Mouse (Mus musculus): ENCODE data around the gene Ggt1. TPM values are rescaled to one million over a fixed set of nuclear protein-coding genes. Genes with fewer than 3 reads are reported as not detected.
"Not testable (repeated sequence)": the region's sequence is repeated elsewhere in the genome, so short reads cannot be mapped to it uniquely, and the experiment has no call there.

The Ggt1 gene
- polyA plus RNA-seq, 1 experiment from 2014 or later: 0.53 TPM

DNA sequence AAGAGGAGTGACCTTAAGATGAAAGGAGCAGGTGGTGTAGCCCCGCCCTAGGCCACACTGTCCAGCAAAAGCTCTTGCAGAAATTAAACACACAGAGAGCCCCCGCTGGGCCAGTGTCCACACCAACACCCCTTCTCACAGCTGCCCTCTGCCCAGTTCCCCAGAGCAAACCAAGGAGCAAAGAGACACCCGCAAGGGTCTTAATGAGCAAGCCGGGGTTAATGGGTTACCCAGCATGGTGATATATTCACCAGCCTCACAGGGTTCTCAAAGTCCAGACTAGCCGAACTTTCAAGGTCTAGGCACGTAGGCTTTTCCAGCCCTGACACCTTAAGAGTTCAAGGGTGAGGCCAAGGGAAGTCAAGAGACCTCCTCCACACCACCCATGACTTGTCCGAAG is 4.5 kb downstream of the Ggt1 start:
- no peak for ATAC-seq
- Histone ChIP-seq H3K27me3 (replicated peaks; ENCODE audit: control insufficient read depth, insufficient read depth, low read length) (no peaks in the 10 kb centered on the region), H3K9me3 (ENCODE audit: control insufficient read depth, low read length) (no peaks in the 10 kb centered on the region), H3K36me3 (ENCODE audit: control insufficient read depth, insufficient read depth) (no peaks in the 10 kb centered on the region), H3K9ac (replicated peaks; ENCODE audit: low read depth, low read length) (no peak overlapping the region), H3K4me1 (replicated peaks; ENCODE audit: control insufficient read depth, insufficient read depth, low read length) (peaks cover 2% of the 10 kb centered on the region; the same call in 1 of the 2 replicates), H3K4me2 (ENCODE audit: low read length) (no peak overlapping the region), H3K27ac (ENCODE audit: low read length) (no peak overlapping the region), H3K4me3 (replicated peaks; ENCODE audit: low read length) (no peak overlapping the region)
- WGBS: 83% methylated on average over 7 of the region's 7 CpGs

DNA sequence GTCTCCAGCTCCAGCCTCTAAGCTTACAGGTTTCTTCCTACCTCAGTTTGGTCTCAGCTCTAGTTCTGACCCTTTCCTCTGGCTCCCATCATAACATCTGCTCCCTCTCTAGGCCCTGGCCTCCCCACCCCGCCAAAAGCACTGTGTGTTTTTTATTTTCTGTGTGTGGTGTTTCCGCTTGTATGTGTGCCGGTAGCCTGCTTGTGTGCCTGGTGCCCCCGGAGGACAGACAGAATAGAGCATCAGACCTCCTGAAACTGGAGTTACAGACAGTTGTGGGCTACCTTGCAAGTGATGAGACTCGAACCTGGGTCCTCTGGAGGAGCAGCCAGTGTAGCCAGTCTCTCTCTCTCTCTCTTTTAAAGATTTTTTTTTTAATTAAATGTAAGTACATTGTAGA is 4.9 kb downstream of the Ggt1 start:
- no peaks in the 10 kb centered on the region for H3K9me3 ChIP-seq (ENCODE audit: control insufficient read depth, low read length)
- no peak for ATAC-seq
- no peak overlapping the region for H3K4me2 ChIP-seq (ENCODE audit: low read length)
- no peaks in the 10 kb centered on the region for H3K4me1 ChIP-seq (replicated peaks; ENCODE audit: control insufficient read depth, insufficient read depth, low read length)
- no peaks in the 10 kb centered on the region for H3K27me3 ChIP-seq (replicated peaks; ENCODE audit: control insufficient read depth, insufficient read depth, low read length)
- H3K4me3 ChIP-seq (replicated peaks; ENCODE audit: low read length): no peak overlapping the region
- H3K36me3 ChIP-seq (ENCODE audit: control insufficient read depth, insufficient read depth): no peaks in the 10 kb centered on the region
- WGBS: 84% methylated on average over 5 of the region's 5 CpGs
- no peak overlapping the region for H3K9ac ChIP-seq (replicated peaks; ENCODE audit: low read depth, low read length)
- H3K27ac ChIP-seq (ENCODE audit: low read length): no peak overlapping the region

DNA sequence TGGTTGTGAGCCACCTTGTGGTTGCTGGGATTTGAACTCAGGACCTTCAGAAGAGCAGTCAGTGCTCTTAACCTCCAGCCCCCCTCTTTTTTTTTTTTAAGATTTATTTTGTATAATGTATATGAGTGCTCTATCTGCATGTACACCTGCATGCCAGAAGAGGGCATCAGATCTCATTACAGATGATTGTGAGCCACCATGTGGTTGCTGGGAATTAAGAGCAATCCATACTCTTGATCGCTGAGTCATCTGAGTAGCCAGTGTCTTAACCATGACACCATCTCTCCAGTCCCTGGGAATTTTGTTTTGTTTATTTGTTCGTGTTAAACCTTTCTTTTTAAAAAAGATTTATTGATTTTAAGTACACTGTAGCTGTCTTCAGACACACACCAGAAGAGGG is 5.4 kb downstream of the Ggt1 start:
- not testable (repeated sequence) for H3K9me3 ChIP-seq (ENCODE audit: control insufficient read depth, low read length); H3K27ac ChIP-seq (ENCODE audit: low read length); ATAC-seq; H3K4me1 ChIP-seq (replicated peaks; ENCODE audit: control insufficient read depth, insufficient read depth, low read length); H3K36me3 ChIP-seq (ENCODE audit: control insufficient read depth, insufficient read depth); H3K9ac ChIP-seq (replicated peaks; ENCODE audit: low read depth, low read length); H3K4me2 ChIP-seq (ENCODE audit: low read length); H3K4me3 ChIP-seq (replicated peaks; ENCODE audit: low read length); H3K27me3 ChIP-seq (replicated peaks; ENCODE audit: control insufficient read depth, insufficient read depth, low read length)
- 83% methylated on average over 2 of the region's 2 CpGs for WGBS

DNA sequence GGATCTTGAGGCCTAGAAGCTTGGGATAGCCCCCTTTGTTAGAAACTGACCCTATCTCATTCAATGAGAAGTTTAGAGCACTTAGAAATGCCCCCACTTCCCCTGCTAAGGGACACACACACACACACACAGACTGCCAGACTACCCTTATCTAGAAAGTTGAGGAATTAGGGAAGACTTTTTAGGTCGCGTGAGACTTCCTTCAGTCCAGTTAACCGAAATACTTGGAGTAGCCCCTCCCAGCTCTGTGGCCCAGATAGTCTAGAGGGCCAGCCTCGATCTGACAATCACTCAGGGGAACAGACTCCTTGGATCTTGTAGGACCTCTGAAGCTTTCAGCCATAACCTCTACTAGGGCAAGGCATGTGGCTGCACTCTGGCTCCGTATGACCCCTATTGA is 6.6 kb downstream of the Ggt1 start:
- WGBS: 37% methylated on average over 5 of the region's 5 CpGs
- ATAC-seq: no peak
- H3K4me1 ChIP-seq (replicated peaks; ENCODE audit: control insufficient read depth, insufficient read depth, low read length): no peaks in the 10 kb centered on the region
- no peak overlapping the region for H3K4me3 ChIP-seq (replicated peaks; ENCODE audit: low read length)
- no peaks in the 10 kb centered on the region for H3K9me3 ChIP-seq (ENCODE audit: control insufficient read depth, low read length)
- H3K27me3 ChIP-seq (replicated peaks; ENCODE audit: control insufficient read depth, insufficient read depth, low read length): no peaks in the 10 kb centered on the region
- no peaks in the 10 kb centered on the region for H3K36me3 ChIP-seq (ENCODE audit: control insufficient read depth, insufficient read depth)
- H3K27ac ChIP-seq (ENCODE audit: low read length): no peak overlapping the region
- no peak overlapping the region for H3K4me2 ChIP-seq (ENCODE audit: low read length)
- H3K9ac ChIP-seq (replicated peaks; ENCODE audit: low read depth, low read length): no peak overlapping the region

DNA sequence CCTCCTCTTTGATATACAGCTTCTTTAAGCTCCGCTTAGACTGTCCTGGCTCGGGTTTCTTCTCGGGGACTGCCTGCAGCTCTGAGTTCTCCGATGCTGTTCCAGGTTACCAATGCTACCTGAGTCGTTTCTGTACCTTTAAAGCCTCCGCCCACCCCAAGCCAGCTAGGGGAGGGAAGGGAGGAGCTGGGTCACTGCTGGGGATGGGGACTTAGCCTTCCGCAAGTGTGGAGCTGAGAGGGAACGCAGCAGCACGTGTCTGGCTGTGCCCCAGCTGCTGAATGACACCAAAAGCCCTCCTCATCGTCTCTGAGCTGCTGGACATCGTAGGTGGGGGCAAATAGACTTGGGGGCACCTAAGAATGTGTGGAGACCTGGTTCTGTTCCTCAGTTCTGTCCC is 7.0 kb downstream of the Ggt1 start:
- no peaks in the 10 kb centered on the region for H3K9me3 ChIP-seq (ENCODE audit: control insufficient read depth, low read length)
- H3K4me1 ChIP-seq (replicated peaks; ENCODE audit: control insufficient read depth, insufficient read depth, low read length): no peaks in the 10 kb centered on the region
- ATAC-seq: no peak
- no peak overlapping the region for H3K9ac ChIP-seq (replicated peaks; ENCODE audit: low read depth, low read length)
- no peak overlapping the region for H3K27ac ChIP-seq (ENCODE audit: low read length)
- no peaks in the 10 kb centered on the region for H3K36me3 ChIP-seq (ENCODE audit: control insufficient read depth, insufficient read depth)
- H3K4me3 ChIP-seq (replicated peaks; ENCODE audit: low read length): no peak overlapping the region
- 7% methylated on average over 11 of the region's 11 CpGs for WGBS
- no peaks in the 10 kb centered on the region for H3K27me3 ChIP-seq (replicated peaks; ENCODE audit: control insufficient read depth, insufficient read depth, low read length)
- no peak overlapping the region for H3K4me2 ChIP-seq (ENCODE audit: low read length)

DNA sequence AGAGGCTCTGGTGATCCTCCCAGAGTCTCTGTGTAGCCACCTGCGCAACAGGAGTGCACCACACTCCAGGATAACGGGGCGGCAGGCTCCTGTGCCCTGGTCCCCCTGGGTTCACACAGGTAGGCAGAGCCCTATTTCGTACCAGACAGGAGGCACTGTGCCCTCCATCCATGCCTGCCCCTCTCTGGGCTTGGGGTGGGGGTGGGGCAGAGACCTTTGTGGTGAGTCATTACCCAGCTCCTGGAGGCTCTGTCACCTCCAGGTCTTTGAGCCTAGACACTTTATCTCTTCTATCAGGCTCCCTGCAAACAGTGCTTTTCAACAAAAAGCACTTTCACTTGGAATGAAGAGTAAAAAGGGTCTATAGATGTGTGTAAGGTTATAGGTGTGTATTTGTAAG is 7.4 kb downstream of the Ggt1 start:
- H3K27ac ChIP-seq (ENCODE audit: low read length): no peak overlapping the region
- H3K36me3 ChIP-seq (ENCODE audit: control insufficient read depth, insufficient read depth): no peaks in the 10 kb centered on the region
- no peak overlapping the region for H3K9ac ChIP-seq (replicated peaks; ENCODE audit: low read depth, low read length)
- H3K4me2 ChIP-seq (ENCODE audit: low read length): no peak overlapping the region
- ATAC-seq: no peak
- H3K4me3 ChIP-seq (replicated peaks; ENCODE audit: low read length): no peak overlapping the region
- WGBS: 14% methylated on average over 4 of the region's 4 CpGs
- H3K27me3 ChIP-seq (replicated peaks; ENCODE audit: control insufficient read depth, insufficient read depth, low read length): no peaks in the 10 kb centered on the region
- no peaks in the 10 kb centered on the region for H3K9me3 ChIP-seq (ENCODE audit: control insufficient read depth, low read length)
- no peaks in the 10 kb centered on the region for H3K4me1 ChIP-seq (replicated peaks; ENCODE audit: control insufficient read depth, insufficient read depth, low read length)

DNA sequence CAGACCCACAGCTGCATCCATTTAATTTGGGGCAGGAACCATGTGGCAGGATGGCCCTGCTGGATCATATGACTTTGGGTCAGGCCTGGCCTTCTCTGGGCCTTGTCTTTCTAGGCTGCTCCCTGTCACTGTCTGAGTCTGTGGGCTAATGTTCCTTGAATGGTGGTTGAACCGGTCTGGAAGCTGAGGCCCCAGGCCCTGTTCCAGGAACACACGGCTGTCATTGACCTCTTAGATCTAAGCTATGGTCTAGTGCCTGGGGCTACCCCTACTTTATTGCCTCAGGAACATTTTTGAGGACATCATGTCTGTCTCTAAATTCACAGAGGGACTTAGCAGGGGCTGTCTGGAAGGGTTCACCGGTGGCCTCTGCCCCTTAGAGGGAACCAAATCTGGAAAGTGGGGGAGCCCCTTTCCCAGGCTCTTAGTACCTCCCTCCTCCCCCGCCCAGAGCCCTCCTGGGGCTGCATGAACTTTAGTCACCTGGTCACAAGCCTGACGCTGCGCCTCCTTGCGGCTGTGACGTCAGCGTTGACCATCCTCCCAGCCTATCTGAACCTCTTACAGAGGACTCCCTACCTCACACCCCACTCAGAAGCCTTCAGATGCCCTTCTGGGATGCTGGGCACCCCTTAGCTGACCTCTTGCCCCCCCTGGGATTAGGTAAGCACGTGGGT is 9.7 kb downstream of the Ggt1 start:
- ATAC-seq: no peak
- Histone ChIP-seq H3K27me3 (replicated peaks; ENCODE audit: control insufficient read depth, insufficient read depth, low read length) (no peaks in the 10 kb centered on the region), H3K27ac (ENCODE audit: low read length) (no peak overlapping the region), H3K36me3 (ENCODE audit: control insufficient read depth, insufficient read depth) (no peaks in the 10 kb centered on the region), H3K9ac (replicated peaks; ENCODE audit: low read depth, low read length) (no peak overlapping the region), H3K4me1 (replicated peaks; ENCODE audit: control insufficient read depth, insufficient read depth, low read length) (no peaks in the 10 kb centered on the region), H3K4me3 (replicated peaks; ENCODE audit: low read length) (no peak overlapping the region), H3K4me2 (ENCODE audit: low read length) (no peak overlapping the region), H3K9me3 (ENCODE audit: control insufficient read depth, low read length) (no peaks in the 10 kb centered on the region)
- WGBS: 38% methylated on average over 9 of the region's 10 CpGs

DNA sequence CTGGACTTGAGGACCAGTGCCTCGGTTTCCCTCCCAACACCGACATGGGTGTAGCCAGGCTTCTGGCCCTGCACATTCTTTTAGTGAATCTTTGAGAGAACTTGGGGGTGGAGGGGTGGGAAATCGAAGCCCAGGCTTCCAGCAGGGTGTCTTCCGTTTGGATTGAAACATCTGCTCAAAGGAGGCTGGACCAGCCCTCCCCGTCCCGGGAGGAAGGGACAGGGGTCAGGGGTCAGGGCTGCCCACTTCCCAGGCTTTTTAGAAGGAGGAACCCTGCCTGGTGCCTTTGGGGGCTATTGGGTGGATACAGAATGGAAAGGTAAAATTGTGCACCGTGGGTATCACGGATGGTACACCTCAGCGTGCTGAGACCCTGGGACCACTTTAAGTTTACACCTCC is 10.5 kb downstream of the Ggt1 start:
- H3K4me2 ChIP-seq (ENCODE audit: low read length): no peak overlapping the region
- ATAC-seq: no peak
- H3K4me1 ChIP-seq (replicated peaks; ENCODE audit: control insufficient read depth, insufficient read depth, low read length): no peaks in the 10 kb centered on the region
- H3K4me3 ChIP-seq (replicated peaks; ENCODE audit: low read length): no peak overlapping the region
- 43% methylated on average over 9 of the region's 9 CpGs for WGBS
- no peaks in the 10 kb centered on the region for H3K9me3 ChIP-seq (ENCODE audit: control insufficient read depth, low read length)
- no peak overlapping the region for H3K27ac ChIP-seq (ENCODE audit: low read length)
- no peaks in the 10 kb centered on the region for H3K36me3 ChIP-seq (ENCODE audit: control insufficient read depth, insufficient read depth)
- no peak overlapping the region for H3K9ac ChIP-seq (replicated peaks; ENCODE audit: low read depth, low read length)
- H3K27me3 ChIP-seq (replicated peaks; ENCODE audit: control insufficient read depth, insufficient read depth, low read length): no peaks in the 10 kb centered on the region

DNA sequence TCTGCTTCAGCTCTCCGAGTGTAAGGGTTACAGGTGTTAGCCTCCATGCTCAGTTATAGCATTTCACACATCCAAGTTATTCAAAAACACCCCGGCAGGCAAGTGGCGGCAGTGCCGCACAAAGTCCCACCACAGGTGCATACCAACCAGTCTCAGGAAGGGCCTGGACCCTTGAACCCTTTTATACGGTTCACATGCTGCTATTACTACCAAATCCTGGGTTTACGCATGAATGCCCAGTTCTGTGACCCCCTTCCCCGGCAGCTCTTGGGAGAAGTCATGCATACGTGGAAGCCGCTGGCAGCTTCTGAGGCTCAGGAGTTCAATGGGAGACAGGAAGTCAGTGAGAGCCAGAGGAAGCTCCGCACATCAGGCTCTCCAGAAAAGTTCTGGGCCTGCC is 11.8 kb downstream of the Ggt1 start:
- Histone ChIP-seq H3K27ac (ENCODE audit: low read length) (no peak overlapping the region), H3K9ac (replicated peaks; ENCODE audit: low read depth, low read length) (no peak overlapping the region), H3K9me3 (ENCODE audit: control insufficient read depth, low read length) (no peaks in the 10 kb centered on the region), H3K27me3 (replicated peaks; ENCODE audit: control insufficient read depth, insufficient read depth, low read length) (no peaks in the 10 kb centered on the region), H3K4me1 (replicated peaks; ENCODE audit: control insufficient read depth, insufficient read depth, low read length) (no peaks in the 10 kb centered on the region), H3K36me3 (ENCODE audit: control insufficient read depth, insufficient read depth) (no peaks in the 10 kb centered on the region), H3K4me3 (replicated peaks; ENCODE audit: low read length) (no peak overlapping the region), H3K4me2 (ENCODE audit: low read length) (no peak overlapping the region)
- 43% methylated on average over 10 of the region's 10 CpGs for WGBS
- no peak for ATAC-seq

DNA sequence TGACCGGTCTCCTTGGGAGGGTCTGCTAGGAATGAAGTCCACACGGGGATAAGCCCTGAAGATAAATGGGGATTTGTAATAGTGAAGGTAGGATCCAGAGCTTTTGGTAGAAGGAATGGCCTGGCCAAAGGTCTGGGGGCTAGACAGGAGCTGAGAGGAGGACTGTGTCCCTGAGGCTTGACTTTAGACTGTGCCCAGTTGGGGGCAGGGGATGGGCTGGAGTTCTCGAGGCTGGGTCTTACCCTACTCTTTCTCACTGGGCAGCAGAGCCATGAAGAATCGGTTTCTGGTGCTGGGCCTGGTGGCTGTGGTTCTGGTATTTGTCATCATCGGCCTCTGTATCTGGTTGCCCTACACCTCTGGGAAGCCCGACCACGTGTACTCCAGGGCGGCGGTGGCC is 12.6 kb downstream of the Ggt1 start:
- H3K36me3 ChIP-seq (ENCODE audit: control insufficient read depth, insufficient read depth): no peaks in the 10 kb centered on the region

More for the DNA sequence above, 12.6 kb downstream of the Ggt1 start:
- Histone ChIP-seq H3K27me3 (replicated peaks; ENCODE audit: control insufficient read depth, insufficient read depth, low read length) (no peaks in the 10 kb centered on the region), H3K4me3 (replicated peaks; ENCODE audit: low read length) (no peak overlapping the region), H3K9me3 (ENCODE audit: control insufficient read depth, low read length) (no peaks in the 10 kb centered on the region), H3K27ac (ENCODE audit: low read length) (no peak overlapping the region), H3K4me2 (ENCODE audit: low read length) (no peak overlapping the region), H3K4me1 (replicated peaks; ENCODE audit: control insufficient read depth, insufficient read depth, low read length) (no peaks in the 10 kb centered on the region), H3K9ac (replicated peaks; ENCODE audit: low read depth, low read length) (no peak overlapping the region)
- no peak for ATAC-seq
- WGBS: 90% methylated on average over 9 of the region's 9 CpGs

Data from forebrain, embryonic 16.5 days (tissue).